Mouse (Mus musculus) olfactory bulb, adult 2 months (tissue): ENCODE results near the gene Ttc21a.

Experiments used
- CTCF ChIP-seq: fragments of 200-500 bp; IDR thresholded peaks from 2 replicates; pipeline ENCODE4 v1.5.1; 2012; ENCODE audit warnings: low read depth, mild to moderate bottlenecking, low read length, moderate library complexity; ENCODE audit not compliant: insufficient read depth
- POLR2A ChIP-seq: fragments of 200-500 bp; IDR thresholded peaks from 2 replicates; pipeline ENCODE4 v1.6.1; 2012; ENCODE audit warnings: mild to moderate bottlenecking, low read depth, low read length, moderate library complexity; ENCODE audit not compliant: insufficient read depth

DNA sequence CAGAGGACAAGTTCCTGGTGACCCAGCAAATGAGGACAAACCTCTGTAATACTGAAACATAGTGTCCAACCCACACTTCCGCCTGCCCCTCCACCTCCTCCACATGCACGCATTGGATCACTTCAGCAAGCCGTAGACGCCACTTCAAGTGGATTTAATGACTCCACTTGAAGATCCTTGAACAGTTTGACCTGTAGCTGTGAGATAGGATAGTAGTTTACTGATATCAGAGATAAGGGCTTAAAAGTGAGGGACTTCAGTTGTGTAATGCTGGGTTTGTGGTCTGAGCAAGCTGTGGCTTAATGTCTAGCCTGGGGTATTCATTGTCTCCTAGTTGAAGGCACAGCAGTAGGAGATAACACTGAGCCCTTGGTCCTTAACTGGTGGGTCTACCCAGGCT is 13.9 kb upstream of the Ttc21a start:
- TF ChIP-seq POLR2A (no peak), CTCF (no peak)
